Mouse (Mus musculus) gastrocnemius, adult 8-10 months (tissue): ENCODE data around the gene Ehmt2. TPM values are rescaled to one million over a fixed set of nuclear protein-coding genes. Genes with fewer than 3 reads are reported as not detected.

Source experiments
- DNase-seq, 2 experiments: peaks; one replicate each; pipeline ENCODE4 v3.0.0; 2022; ENCODE audit warnings: low spot score in 2 of 2
- total RNA-seq, 4 experiments: library from RNA; stranded (reverse); gene quantifications; 2 replicates each; pipeline ENCODE4 v1.2.4; 2022

The Ehmt2 gene
- 10 to 100 TPM; 31.2 to 37.2 (median 33.4) TPM for total RNA-seq

DNA sequence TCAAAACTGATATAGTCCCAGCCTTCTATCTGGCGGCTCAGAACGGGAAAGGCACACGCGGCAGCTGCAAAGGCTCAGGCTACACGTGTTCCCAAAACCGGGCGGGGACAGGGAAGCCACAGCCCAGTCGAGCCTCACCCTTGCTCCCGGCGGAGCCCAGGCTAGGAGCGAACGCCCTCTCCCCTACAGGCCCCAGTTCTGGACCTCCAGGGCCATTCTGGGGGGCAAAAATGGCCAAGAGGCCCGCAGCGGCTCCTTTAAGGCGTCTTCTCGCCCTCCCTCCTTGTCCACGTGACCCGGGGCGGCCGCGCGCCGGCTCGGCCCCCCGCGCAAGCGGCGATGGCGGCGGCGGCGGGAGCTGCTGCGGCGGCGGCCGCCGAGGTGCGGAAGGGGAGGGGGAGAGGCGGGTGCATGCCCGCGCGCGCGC is at the start of gene Ehmt2, which contains the start of gene C2:
TSS of gene Ehmt2 (plus strand) at position 310 of the 427 bp plus-strand sequence.
TSS of gene C2 (minus strand) at position 106 of the 427 bp plus-strand sequence.
- DNase-seq, result peak; percentile 68 to 70

DNA sequence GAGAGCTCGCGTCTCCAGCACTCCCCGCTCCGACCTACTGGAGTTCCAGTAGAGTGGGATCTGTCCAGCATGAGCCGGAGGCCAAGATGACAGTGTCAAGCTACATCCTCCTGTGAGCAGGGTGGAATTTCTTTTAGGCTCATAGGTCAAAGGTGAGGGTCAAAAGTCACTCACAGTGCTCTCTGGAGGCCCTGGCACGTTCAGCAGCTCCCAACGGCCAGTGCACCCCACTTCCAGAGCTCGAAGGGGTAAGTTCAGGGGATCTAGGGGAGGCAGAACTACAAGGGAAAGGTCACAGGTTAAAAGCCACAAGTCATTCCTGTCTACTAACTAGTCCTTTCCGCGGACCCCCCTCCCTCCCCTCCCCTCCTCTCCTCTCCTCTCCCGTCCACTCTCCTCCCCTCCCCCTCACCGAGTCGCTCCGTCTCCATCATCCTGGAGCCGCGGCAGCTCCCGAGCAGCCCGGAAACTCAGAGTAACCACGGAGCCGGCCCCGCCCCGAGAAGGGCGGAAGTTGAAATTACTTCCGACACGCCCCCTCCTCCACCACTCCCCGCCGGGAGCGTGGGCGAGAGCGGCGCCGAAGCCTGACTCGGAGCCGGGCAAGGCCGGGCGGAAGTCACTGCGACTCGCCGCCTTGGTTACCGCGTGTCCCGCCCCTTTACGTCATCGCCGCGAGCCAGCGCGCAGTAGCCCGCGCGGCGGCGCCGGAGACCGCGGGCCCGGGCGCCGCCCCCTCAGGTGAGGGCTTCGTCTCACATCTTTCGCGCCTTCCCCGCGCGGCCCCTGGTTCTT is 48.4 kb upstream of the Ehmt2 start, which contains the start of the genes Skiv2l and Nelfe:
TSS of gene Skiv2l (minus strand) at position 489 of the 795 bp plus-strand sequence.
TSS of gene Nelfe (plus strand) at position 670 of the 795 bp plus-strand sequence.
- DNase-seq, result peak; percentile 95 to 96

DNA sequence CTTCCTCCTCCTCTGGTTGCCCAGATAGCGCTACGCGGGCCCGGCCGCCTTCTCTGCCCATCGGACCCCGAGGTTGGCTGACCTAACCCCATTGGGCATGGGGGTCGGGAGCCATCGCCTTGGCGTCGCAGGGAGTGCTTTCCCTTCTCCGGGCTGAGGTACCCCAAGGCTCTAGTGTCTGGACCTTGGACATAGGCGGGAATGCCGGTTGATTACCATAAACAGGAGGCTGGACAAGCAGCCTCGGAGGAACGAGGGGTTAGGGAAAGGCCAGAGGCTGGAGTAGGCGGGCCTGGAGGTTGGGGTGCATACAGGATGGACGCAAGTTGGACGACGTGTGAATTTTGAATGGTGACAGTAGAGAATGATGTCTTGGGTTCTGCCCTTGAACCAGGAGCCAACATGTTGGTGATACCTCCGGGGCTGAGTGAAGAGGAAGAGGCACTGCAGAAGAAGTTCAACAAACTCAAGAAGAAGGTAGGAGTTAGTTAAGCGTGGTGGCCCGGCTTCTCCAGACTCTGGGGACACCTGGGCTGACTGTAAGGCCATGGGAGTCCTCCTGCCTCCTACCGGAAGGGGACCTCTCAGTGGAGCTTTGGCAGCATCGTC is 47.6 kb upstream of the Ehmt2 start:
- no peak for DNase-seq

DNA sequence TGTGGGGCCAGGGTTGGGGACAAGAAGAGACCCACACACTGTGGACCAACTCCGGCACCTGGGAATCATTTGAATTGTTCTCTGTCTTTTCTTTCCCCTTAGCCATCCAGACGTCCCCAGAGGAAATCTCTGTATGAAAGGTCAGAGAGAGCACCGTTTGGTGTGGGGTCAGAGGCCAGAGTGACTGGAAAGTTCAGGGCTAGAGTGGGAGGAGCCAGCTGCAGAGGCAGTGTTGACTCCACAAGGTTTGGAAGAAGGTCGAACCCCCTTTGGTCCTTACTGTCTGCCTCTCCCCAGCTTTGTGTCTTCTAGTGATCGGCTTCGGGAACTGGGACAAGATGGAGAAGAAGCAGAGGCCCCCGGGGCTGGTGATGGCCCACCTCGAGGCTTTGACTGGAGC is 44.8 kb upstream of the Ehmt2 start:
- DNase-seq, result no peak

DNA sequence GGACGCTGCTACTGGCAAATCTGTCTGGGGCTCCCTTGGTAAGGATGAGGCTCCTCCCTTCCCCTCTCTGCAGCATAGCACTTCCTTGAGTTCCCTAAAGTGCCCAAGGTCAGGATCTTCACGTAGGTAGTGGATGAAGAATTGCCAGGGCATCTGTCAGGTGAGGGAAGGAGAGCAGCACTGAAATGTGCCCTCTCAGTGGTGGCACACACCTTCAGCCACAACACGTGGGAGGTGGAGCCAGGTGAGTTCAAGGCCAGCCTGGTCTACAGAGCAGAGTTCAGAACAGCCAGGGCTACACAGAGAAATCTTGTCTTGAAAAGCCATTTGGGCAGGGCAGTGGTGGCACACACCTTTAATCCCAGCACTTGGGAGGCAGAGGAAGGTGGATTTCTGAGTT is 43.5 kb upstream of the Ehmt2 start:
- no peak for DNase-seq

DNA sequence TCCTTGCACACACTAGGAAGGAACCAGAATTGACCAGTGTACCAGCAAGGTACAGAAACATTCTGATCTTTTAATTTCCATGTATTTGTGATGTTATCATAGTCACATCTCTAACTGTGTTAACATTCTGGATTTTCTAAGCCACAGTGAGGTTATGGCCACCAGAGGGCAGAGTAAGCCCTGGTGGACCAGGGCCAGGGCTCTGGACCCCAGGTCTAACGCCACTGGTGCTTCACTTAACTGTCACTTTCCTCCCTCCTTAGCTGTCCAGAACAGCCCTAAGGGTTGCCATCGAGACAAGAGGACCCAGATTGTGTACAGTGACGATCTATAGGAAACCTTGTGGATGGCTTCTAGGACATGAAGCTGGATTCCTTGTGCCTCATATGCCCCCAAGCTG is 42.4 kb upstream of the Ehmt2 start:
- peak in 1 of 2 experiments; percentile 32 for DNase-seq

DNA sequence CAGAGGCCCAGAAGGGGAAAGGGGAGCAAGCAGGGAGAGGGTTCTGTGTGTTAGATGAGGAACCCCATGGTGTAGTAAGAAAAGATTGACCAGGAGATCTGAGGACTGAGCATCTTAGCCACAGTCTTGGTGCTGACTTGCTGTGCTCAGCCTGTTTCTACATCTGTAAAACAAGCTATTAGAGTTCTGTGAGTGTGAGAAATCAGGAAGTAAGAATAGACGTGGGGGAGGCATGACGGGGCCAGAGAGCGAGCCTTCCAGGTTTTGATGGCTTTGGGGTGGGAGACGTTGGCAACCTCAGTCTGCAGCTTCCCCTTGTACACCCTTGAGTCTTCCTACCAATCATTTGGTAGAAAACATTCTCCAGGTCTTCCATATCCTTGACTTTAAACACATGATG is 39.6 kb upstream of the Ehmt2 start:
- no peak for DNase-seq

DNA sequence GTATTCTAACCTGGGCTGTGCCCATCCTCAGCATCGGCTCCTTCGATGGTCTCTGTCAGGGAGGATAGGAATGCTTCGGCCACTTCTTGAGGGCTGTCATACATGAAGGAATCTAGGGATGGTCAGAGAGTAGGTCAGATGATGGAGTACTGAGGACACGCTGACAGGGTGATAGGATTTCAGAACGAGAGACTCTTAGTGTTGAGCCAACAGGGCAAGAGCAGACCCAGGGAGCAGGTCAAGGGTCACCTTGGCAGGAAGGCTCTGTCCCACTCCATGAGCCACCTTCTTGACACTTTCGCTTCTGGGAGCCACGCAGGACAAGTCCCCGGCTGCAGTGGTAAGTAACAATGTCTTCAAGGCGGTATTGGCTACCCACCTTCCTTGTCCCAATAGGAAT is 37.8 kb upstream of the Ehmt2 start:
- DNase-seq, result no peak

DNA sequence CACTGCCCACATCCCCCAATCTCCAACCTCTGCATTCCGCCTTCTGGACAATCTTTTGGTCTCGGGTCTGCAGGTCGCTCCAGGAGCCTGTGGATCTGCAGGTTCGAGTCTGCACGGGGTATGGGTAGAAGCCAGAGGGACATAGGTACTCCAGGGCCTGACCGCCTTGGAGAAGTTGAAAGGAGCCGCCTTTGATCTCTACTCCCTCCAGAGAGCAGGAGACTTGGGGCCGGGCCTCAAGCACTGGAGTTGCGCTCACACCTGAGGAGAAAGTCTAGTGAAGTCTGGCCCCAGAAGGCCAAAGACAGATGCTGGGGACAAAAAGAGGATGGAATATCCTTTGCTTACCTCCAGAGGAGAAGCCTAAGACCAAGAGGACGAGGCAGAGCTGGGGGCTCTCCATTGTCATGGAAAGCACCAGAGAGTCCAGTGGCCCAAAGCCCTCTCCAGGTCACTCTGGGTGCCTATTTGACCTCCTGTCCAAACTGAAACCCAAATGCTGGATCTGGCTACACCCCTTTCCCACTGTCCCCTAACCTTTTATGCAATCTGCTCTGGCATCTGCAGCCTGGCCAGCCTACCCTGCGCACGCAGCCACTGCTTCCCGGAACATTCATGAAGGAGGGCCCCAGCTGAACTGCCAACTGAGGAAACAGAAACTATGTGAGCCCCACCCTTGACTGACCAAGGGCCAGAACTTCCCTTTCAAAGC is 36.4 kb upstream of the Ehmt2 start:
- peak in 1 of 2 experiments; percentile 28 for DNase-seq

DNA sequence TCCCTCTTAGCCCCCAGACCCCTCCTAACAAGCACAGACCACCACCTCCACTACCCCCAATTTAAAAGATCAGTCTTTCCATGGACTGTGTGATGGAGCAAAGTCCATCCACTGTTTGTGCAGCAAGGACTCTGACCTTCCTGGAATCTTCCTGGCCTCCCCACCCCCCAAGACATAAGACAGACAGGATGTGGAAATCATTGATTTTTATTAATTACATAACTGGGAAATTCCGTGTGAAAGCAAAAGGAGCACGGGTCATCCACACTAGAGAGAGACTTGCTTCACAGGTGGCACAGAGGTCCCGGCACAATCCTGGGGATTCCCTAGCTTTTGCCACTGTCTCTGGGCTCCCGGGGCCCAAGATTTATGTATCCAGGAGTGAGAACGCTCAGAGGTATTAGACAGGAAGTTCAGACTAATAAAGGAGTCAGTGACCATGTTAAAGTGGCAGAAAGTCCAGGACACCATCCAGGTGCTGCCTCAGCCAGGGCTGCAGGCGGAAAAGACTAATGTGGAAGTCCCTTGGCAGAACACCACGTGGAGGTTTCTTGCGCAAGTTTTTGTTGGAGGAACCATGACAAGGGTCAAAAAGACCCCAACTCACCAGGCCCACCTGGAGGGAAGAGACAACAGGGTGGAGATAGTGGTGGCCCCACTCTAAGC is 35.7 kb upstream of the Ehmt2 start, which contains the start of gene Cfb:
TSS of gene Cfb (minus strand) at position 103 of the 666 bp plus-strand sequence.
- no peak for DNase-seq

DNA sequence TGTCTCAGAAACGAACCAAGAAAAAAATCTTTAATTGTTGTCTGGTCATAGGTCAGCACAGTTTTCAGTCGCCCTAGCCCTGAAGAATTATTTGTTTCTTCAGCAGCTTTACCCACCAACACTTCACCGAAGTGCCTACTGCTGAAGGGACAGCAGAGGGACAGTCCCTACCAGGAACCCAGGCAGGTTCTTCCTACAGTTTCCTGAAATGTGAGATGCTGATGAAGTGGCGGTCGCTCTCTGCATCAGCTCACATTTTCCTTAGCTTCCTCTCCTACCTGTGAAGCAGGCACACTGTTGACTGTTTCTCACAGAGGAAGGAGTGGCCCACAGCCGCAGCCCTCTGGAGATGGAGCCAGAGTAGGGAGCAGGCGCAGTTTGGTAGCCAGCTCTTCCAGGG is 32.3 kb upstream of the Ehmt2 start:
- no peak for DNase-seq

DNA sequence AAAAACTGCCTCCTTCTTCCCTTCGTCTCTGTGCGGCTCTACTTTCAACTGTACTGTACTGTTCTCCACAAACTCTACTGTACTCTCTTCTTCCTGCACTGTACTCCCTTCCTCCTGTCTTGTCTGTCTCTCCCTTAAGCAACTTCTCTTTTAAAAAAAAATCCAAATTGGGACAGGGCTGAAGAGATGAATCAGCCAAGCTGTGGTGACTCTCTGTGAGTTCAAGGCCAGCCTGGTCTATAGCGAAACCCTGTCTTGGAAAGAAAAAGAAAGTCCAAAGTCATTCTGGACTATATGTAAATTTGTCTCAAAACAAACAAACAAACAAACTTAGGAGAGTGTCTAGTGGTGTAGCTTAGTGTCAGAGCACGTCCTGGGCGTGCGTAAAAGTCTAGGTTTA is 23.9 kb upstream of the Ehmt2 start:
- no peak for DNase-seq

DNA sequence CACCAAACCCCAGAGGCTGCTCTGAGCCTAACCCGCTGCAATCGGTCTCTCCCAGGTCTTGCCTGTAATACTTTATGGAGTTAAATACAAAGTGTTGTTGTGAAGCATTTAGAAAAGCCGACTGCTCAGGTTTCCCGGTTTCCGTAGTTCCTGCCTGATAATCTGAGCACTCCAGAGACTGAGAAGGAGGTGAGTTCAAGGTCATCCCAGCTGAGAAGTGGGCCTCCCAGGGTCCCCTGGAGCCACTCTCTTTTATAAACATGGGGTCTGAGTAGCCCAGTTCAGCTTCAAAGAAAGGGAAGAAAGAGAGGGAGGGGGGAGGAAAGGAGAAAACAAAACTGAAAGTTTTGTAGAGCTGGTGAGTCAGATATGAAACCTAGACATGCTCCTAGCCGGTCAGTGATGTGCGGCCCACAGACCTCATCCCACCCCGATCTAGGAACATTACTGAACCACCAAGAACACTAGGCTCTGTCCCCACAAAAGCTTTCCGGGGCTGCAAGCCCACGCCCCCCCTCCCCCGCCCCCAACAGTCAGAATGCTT is 18.9 kb upstream of the Ehmt2 start, which contains the start of gene Zbtb12:
TSS of gene Zbtb12 (plus strand) at position 148 of the 544 bp plus-strand sequence.
- no peak for DNase-seq

DNA sequence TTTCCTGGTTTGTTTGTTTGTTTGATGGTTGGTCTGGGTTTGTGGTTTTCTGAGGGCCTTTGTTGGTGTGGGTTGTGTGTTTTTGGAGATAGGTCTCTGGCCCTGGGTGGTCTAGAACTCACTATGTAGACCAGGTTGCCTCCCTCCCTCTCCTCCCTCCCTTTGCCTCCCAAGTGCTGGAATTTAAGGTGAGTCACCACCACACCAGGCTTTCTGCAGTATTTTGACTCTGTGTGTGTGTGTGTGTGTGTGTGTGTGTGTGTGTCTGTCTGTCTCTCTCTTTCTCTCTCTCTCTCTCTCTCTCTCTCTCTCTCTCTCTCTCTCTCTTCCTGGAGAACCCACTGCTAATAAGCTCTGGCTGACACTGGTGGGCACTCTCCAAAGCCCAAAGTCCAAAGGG is 17.1 kb upstream of the Ehmt2 start:
- no peak for DNase-seq

DNA sequence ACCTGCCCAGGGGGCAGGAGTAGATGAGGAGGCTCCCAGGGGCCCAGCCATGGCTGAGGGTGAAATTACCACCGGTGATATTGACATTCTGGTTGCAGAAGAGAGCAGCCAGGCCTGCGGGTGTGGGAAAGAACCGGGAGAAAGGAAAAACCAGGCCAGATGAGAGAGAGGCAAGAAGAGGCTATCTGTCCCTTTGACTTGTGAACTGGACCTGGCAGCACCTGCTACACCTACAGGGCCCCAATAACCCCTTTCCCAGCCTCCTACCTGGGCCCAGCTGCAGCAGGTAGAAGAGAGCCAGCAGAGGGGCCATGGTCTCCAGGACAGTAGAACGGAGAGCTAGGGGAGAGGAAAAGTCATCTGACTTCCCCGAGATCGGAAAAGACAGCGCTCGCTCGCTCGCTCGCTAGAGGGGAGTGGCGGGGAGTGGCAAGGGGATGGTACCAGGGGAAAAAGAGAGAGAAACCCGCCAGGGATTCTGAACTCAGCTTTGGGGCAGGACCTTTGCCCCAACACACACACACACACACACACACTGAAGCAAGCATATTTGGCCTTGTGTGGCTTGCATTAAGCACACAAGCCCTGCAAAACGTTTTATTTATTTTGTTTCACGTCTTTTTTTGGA is 16.5 kb upstream of the Ehmt2 start, which contains the start of gene Gm20547:
TSS of gene Gm20547 (minus strand) at position 360 of the 628 bp plus-strand sequence.
- DNase-seq, result no peak

DNA sequence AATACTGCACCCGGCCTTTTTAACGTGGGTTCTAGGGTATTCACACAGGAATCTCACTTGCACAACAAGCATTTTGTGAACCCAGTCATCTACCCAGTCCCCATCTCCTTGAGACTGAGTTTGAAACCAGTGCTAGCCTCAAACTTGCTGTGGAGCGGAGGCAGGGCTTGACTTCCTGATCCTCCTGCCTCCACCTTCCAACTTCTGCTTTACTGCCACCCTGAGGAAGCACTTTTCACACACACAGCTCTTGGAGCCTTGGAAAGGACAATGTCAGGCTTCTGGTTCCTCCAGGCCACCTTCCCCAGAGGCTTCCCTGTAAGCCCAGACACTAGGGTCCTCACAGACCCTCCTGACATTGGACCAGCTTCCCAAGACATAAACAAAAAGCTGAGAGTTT is 14.9 kb upstream of the Ehmt2 start:
- DNase-seq, result no peak

DNA sequence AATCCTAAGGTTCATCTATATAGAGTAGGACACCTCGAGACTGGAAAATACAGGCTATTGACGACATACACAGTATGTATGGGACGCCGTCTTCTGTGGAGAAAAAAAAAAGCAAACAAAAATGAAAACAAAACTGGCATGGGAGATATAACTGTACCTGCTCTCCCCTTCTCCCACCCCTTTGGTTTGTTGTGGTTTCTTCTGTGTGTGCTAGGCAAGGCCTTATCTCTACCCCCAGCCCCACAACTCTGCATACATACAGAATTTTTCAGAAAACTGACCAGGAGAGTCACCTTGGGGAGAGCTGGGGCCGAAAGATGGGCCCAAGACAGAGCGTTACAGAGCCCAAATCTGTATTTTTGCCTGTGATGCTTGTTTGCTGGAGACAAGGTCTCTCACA is 13.6 kb upstream of the Ehmt2 start:
- no peak for DNase-seq

DNA sequence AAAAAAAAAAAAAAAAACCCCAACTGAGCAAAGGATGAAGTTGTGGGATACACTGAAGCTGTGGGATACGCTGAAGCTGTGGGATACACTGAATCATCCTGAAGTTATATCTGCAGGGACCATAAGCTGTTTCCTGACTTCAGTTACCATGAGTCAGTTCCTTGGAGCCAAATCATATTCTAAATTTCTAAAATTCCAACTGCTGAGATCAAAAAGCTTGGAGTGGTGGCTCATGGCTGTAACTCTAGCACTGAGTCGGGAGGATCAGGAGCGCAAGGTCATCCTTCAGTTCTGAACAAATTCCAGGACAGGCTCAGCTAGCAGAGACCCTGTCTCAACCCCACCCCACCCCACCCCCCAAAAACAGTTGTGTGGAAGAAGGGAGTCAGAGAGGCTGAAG is 12.7 kb upstream of the Ehmt2 start:
- DNase-seq, result no peak

DNA sequence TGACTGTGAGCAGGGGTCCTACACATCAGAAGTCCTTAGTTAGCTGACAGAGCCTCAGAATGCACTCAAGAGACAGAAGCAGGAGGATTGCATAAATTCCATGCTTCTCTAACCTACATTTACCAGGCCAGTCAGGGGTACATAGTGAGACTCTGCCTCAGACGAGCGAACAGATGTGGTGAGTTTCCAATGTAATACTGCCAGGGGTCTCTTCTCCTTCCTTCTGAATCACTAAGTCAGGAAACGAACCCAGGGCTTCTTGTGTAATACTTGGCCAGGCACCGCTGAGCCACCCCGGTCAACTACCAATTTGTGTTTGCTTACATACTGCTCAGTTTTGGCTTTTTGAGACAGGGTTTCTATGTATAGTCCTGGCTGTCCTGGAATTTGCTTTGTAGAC is 10.3 kb upstream of the Ehmt2 start:
- DNase-seq, result no peak

DNA sequence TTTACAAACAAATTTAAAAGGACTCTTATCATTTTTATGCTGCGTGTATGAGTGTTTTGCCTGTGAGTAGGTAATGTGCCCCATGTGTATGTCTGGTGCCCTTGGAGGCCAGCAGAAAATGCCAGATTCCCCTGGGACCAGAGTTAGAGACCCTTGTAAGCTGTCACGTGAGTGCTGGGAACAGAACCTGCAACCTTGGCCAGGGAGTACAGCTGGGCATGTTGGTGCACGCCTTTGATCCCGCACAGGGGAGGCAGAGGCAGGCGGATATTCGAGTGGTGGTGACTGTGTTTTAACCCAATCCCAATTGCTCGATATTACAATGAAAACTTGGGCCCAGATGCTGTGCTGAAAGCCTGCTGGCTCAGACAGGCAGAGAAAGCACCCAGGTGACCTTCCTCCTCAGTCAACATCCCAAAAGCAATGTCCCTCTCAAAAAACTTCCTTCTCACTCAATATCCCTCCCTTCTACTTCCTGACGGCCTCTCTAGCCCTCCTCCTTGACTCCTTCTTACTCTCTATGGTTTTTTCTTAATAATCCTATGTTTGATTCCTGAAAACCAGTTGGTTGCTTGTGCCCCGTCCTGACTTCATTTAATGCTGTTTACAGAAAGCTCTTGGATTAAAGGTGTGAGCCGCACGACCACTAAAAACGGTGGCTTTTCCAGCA is 8.1 kb upstream of the Ehmt2 start:
- DNase-seq, result no peak
